ENCODE assay signal across 8 mouse cellular contexts in the genomic region with DNA sequence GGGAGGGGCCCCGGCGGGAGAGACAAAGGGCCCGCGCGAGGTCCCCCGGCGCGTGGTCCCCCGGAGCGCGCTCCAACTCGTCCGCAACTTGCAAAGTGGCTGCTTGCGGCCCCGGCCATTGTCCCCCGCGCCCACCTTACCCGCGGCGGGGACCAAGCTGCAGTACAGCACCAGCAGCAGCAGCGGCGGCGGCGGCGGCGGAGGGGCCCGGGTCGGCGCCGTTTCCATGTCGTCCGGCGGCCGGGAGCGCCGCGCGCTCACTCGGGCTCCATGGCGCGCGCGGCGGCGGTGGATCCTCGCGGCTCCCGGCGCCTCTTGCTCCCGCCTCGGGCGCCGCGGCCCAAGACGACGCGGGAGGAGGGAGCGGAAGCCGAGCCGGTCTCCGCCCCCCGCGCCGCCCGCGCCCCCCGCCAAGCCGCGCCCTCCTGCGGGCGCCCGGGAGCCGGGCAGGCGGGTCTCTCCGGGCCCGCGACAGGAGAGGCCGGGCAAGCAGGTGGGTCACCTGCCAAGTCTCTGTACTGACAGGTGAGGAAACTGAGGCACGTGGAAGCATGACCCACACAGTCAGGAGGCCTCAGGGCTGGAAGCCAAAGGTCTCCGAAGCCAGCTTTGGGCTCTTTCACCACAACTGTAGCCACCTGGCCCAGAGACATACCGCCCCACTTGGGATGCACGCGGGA. TPM values are rescaled to one million over a fixed set of nuclear protein-coding genes. Genes with fewer than 3 reads are reported as not detected.
DNase-seq lines count a peak whose midpoint lies in the region; ATAC-seq and TF ChIP-seq lines count a peak whose summit lies in the region.

A gene (minus strand): TSS at position 350 of the 680 bp plus-strand sequence.

- under 1% methylated on average over 54 of the region's 83 CpGs for WGBS in lung, embryonic 15.5 days

- H3K27ac ChIP-seq in cortical plate, adult 2 months (ENCODE audit: insufficient read depth, low read length) = peak within 1 kb of the TSS; percentile 15; the same call in 1 of the 2 replicates
- H3K27ac ChIP-seq in lung, embryonic 15.5 days = peak within 1 kb of the TSS; percentile 89

- DNase-seq in left cerebral cortex, postnatal 10 days (ENCODE audit: extremely low spot score in 1 of 2, low spot score in 2 of 2) = peak in 1 of 2 experiments; percentile 82
- no peak for DNase-seq in left cerebral cortex, adult 8-10 months (ENCODE audit: low spot score in 2 of 2)
- DNase-seq in heart, adult 18-20 months = peak; percentile 78 to 83
- peak; percentile 80 for DNase-seq in kidney, adult 18-20 months
- peak; percentile 52 for DNase-seq in retina, embryonic 14.5 days (ENCODE audit: low spot score)
- no peak for DNase-seq in frontal cortex, postnatal 25 days (ENCODE audit: low spot score in 2 of 2)

- no peaks in the 10 kb centered on the region for H3K9me3 ChIP-seq in lung, embryonic 15.5 days

- no peak for TF ChIP-seq CTCF in cortical plate, adult 2 months (IDR thresholded peaks at IDR 0.05; ENCODE audit: extremely low read depth, insufficient read depth, low read length)

- no peak for TF ChIP-seq POLR2A in cortical plate, adult 2 months (IDR thresholded peaks at IDR 0.05; ENCODE audit: extremely low read depth, insufficient read depth, low read length)

- no peaks in the 10 kb centered on the region for H3K4me1 ChIP-seq in cortical plate, adult 2 months (ENCODE audit: control insufficient read depth, insufficient read depth, low read length)
- peaks cover 54% of the 10 kb centered on the region for H3K4me1 ChIP-seq in lung, embryonic 15.5 days

- peak within 1 kb of the TSS; percentile 37 for H3K4me3 ChIP-seq in cortical plate, adult 2 months (ENCODE audit: insufficient read depth, low read length)
- peak within 1 kb of the TSS; percentile 95 for H3K4me3 ChIP-seq in lung, embryonic 15.5 days

- no peaks in the 10 kb centered on the region for H3K27me3 ChIP-seq in lung, embryonic 15.5 days

- intact Hi-C loops in left cerebral cortex, postnatal 10 days (cut with DNase I) = no loop called here

- ATAC-seq in lung, embryonic 15.5 days (ENCODE audit: borderline replicate concordance, extremely low read depth, low FRiP score, low TSS enrichment) = peak; percentile 40

- H3K36me3 ChIP-seq in lung, embryonic 15.5 days = no peaks in the 10 kb centered on the region

- peak within 1 kb of the TSS; percentile 95 for H3K9ac ChIP-seq in lung, embryonic 15.5 days

- peak within 1 kb of the TSS; percentile 96 for H3K4me2 ChIP-seq in lung, embryonic 15.5 days

RNA-seq across cellular contexts. Expression of the gene that starts here (rescaled TPM):
- 10 to 100 TPM; 10.1 TPM for total RNA-seq in left cerebral cortex, postnatal 10 days (2021)
- 10 to 100 TPM in 1 of 4 experiments, 1 to 10 TPM in 3; 7.9 to 10.6 (median 8.4) TPM for total RNA-seq in left cerebral cortex, adult 8-10 months (2022)
- 3.1 and 3.4 TPM in 2 replicates for polyA plus RNA-seq in cortical plate, adult 2 months (2012; rRNA removed)
- total RNA-seq in heart, adult 18-20 months (2021) = 10 to 100 TPM; 46.5 to 49.3 TPM
- 7.7 TPM in 2 replicates for polyA plus RNA-seq in lung, embryonic 15.5 days (2015; fragmentation: Nextera tagmentation; extraction: Ambion mirVana)

Comparison
In these comparisons a context has a peak if more than half of its experiments do, and no peak if none do; other contexts are left out.
1. RNA of the gene that starts here (total RNA-seq): 46.5 to 49.3 TPM in heart, adult 18-20 months; 10.1 TPM in left cerebral cortex, postnatal 10 days and 7.9 to 10.6 TPM in left cerebral cortex, adult 8-10 months; every median in the first group is over 4 times any median in the second.
2. DNase-seq: peak in heart, adult 18-20 months (2 of 2), kidney, adult 18-20 months (single experiment) and retina, embryonic 14.5 days (single experiment); none in left cerebral cortex, adult 8-10 months (0 of 2) and frontal cortex, postnatal 25 days (0 of 2).